Mouse (Mus musculus) lung, adult 2 months (tissue): ENCODE data around the gene Rab33a. TPM values are rescaled to one million over a fixed set of nuclear protein-coding genes. Genes with fewer than 3 reads are reported as not detected.
A peak's percentile ranks its signal among the peaks of the same experiment; 100 is the strongest.

ENCODE experiments used
- DNase-seq: peaks from one replicate; pipeline ENCODE4 v3.0.0; 2022
- H3K4me1 ChIP-seq: fragments of 200-500 bp; 2 replicates; pipeline ENCODE4 v1.6.1; 2011; ENCODE audit warnings: low read length; ENCODE audit not compliant: control insufficient read depth, insufficient read depth
- H3K4me3 ChIP-seq: fragments of 200-500 bp; replicated peaks from 2 replicates; pipeline ENCODE3; 2011; ENCODE audit warnings: low read depth, mild to moderate bottlenecking, control low read depth, low read length; ENCODE audit errors: extremely low read depth
- CTCF ChIP-seq: fragments of 200-500 bp; IDR thresholded peaks from 2 replicates; pipeline ENCODE4 v1.5.1; 2011; ENCODE audit warnings: mild to moderate bottlenecking, low read length, control low read depth; ENCODE audit not compliant: insufficient read depth
- POLR2A ChIP-seq: fragments of 200-500 bp; IDR thresholded peaks from 2 replicates; pipeline ENCODE4 v1.6.1; 2011; ENCODE audit warnings: low read depth, mild to moderate bottlenecking, control low read depth, low read length, borderline replicate concordance; ENCODE audit errors: extremely low read depth
- WGBS: fragments of 180-500 bp; shearing (Covaris S2); methylation state at CpG from one replicate; pipeline ENCODE4 v1.1.7; 2018; 5-methylcytosine and 5-hydroxymethylcytosine counted together
- polyA plus RNA-seq: library from polyadenylated mRNA; depleted of rRNA; stranded (reverse); fragments of >200 nt; gene quantifications from 2 replicates; pipeline ENCODE4 v1.2.3, GENCODE M21; 2012; rRNA removed

Rab33a gene
- polyA plus RNA-seq, 1 experiment = 0.83 TPM

DNA sequence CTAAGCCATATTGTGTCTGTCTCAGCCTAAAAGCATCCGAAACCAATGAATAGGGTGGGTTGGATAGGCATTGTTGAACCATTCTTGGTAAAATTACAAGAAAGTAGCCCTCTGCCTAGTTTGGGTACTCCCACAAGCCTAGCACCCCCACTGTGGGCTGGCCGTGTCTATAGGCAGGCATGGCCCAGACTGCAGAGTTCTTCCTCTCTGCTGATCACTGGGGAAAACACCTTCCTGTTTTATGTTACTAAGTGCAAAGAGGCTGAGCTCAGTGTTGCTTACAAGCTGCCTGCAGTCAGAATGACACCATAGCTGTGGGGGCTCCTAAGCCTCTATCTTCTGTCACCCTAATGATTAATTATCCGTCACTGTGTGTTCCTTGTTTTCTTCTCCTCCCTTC lies 4.4 kb downstream of the Rab33a start:
- H3K4me3 ChIP-seq = no peak overlapping the region
- no peak for TF ChIP-seq CTCF
- TF ChIP-seq POLR2A = no peak
- 65% methylated on average over 3 of the region's 3 CpGs for WGBS
- peaks cover 4% of the 10 kb centered on the region; the same call in 1 of the 2 replicates for H3K4me1 ChIP-seq
- no peak for DNase-seq

GRCm38 (mm10) chrX:48525332-48525731 lies 6.2 kb downstream of the Rab33a start:
- no peak overlapping the region for H3K4me3 ChIP-seq
- TF ChIP-seq POLR2A (no peak), CTCF (no peak)
- WGBS = 74% methylated on average over 1 of the region's 1 CpGs
- no peaks in the 10 kb centered on the region for H3K4me1 ChIP-seq
- no peak for DNase-seq

DNA sequence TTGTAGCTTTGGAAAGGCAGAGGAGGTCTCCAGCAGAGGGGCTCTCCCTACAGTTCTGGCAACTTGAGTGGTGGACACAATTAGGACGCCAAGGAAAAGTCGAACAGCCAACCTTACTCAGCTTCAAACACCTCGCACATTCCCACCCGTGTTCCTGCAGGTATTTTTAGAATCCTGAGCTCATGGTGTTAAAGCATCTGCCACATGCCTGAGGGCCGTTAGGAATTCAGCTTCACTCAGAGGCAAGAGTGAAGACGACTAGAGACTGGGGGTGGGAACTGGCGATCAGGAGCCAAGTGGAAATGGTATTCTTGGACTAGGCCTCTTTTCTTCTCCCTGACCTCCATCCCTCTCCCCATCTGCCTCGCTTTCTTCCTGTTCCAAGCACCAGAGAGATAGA lies 6.8 kb downstream of the Rab33a start:
- no peak overlapping the region for H3K4me3 ChIP-seq
- DNase-seq = no peak
- H3K4me1 ChIP-seq = no peaks in the 10 kb centered on the region
- TF ChIP-seq CTCF (no peak), POLR2A (no peak)
- 51% methylated on average over 8 of the region's 8 CpGs for WGBS

- Histone ChIP-seq H3K4me1 (no peaks in the 10 kb centered on the region), H3K4me3 (no peak overlapping the region)
- WGBS = 33% methylated on average over 3 of the region's 3 CpGs
- no peak for DNase-seq
- TF ChIP-seq CTCF (no peak), POLR2A (no peak)
Observed at GRCm38 (mm10) chrX:48526435-48526834, 7.3 kb downstream of the Rab33a start.

DNA sequence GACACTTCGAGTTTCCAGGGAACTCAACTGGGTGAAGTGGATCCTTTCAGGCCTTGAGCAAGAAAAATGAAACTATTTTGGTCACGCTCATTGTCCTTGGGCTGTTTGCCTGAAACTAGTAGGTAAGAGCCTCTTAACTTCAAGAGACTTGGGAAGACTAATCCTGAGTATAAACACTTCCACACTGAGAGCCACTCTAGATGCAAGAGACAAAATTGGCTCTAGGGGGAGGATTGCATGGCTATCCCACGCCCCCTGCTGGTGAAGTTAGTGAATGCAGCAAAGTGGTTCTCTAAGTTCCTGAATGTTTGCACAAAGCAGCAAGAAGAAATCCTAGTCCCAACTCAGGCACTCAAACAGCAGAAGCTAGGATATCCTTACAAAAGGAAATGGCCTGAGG lies 13.1 kb downstream of the Rab33a start:
- Histone ChIP-seq H3K4me3 (no peak overlapping the region), H3K4me1 (no peaks in the 10 kb centered on the region)
- DNase-seq = peak; percentile 64
- WGBS = 33% methylated on average over 3 of the region's 3 CpGs
- peak; percentile 71 for TF ChIP-seq CTCF
- TF ChIP-seq POLR2A = no peak

Other genes with a start within 250 kb of the Rab33a start
- 4.5 and 5.7 TPM in 2 replicates for gene Bcorl1, start 177.9 kb upstream of the Rab33a start, polyA plus RNA-seq
- 15.9 and 16.8 TPM in 2 replicates for gene Elf4, start 56.2 kb upstream of the Rab33a start, polyA plus RNA-seq
- 4.3 and 10.6 TPM in 2 replicates for gene Aifm1, start 5.7 kb upstream of the Rab33a start, polyA plus RNA-seq
- 1.9 and 4.1 TPM in 2 replicates for gene Zfp280c, start 75.2 kb downstream of the Rab33a start, polyA plus RNA-seq
- gene Slc25a14, start 104.1 kb downstream of the Rab33a start, polyA plus RNA-seq = 2.0 and 2.8 TPM in 2 replicates
- not detected in 2 replicates for gene Gpr119, start 155.2 kb downstream of the Rab33a start, polyA plus RNA-seq
- gene Rbmx2, start 175.7 kb downstream of the Rab33a start, polyA plus RNA-seq = 0.74 and 2.0 TPM in 2 replicates